Mouse (Mus musculus) MEL (cell line): ENCODE results near the gene Gm37240. TPM values are rescaled to one million over a fixed set of nuclear protein-coding genes. Genes with fewer than 3 reads are reported as not detected.

Experiments
- DNase-seq: peaks from one replicate; pipeline ENCODE4 v3.0.0; 2011; ENCODE audit warnings: low read depth, low spot score
- H3K27ac ChIP-seq: 2 replicates; pipeline ENCODE4 v1.5.1; 2012; ENCODE audit warnings: low read depth, mild to moderate bottlenecking, control low read depth, low read length, moderate library complexity; ENCODE audit not compliant: control insufficient read depth
- H3K27me3 ChIP-seq, 2 experiments: fragments of 150-350 bp in 1 of 2; sonication (generic) in 1 of 2; 2 replicates each; pipeline ENCODE4 v1.6.1; 2012; ENCODE audit warnings: low read length in 2 of 2, mild to moderate bottlenecking in 2 of 2, improper control_type of control experiment in 1 of 2, moderate library complexity in 1 of 2; ENCODE audit not compliant: insufficient read depth in 2 of 2, control insufficient read depth in 1 of 2
- H3K36me3 ChIP-seq, 2 experiments: 2 replicates each; pipeline ENCODE4 v1.6.1; 2012 to 2014; ENCODE audit warnings: low read length in 2 of 2, improper control_type of control experiment in 1 of 2, inconsistent platforms in 1 of 2, mild to moderate bottlenecking in 1 of 2; ENCODE audit not compliant: insufficient read depth in 2 of 2, control insufficient read depth in 1 of 2
- H3K4me1 ChIP-seq, 2 experiments: fragments of 150-350 bp in 1 of 2; sonication (generic) in 1 of 2; 2 replicates each; pipeline ENCODE4 v1.6.1; 2012; ENCODE audit warnings: low read length in 2 of 2, improper control_type of control experiment in 1 of 2, mild to moderate bottlenecking in 1 of 2; ENCODE audit not compliant: insufficient read depth in 2 of 2, control insufficient read depth in 1 of 2
- H3K4me3 ChIP-seq, 2 experiments: fragments of 150-350 bp in 1 of 2; sonication (generic) in 1 of 2; 2 replicates each; pipeline ENCODE4 v1.5.1; 2012; ENCODE audit warnings: low read depth in 2 of 2, low read length in 2 of 2, mild to moderate bottlenecking in 2 of 2, moderate library complexity in 2 of 2, control low read depth in 1 of 2, improper control_type of control experiment in 1 of 2; ENCODE audit not compliant: control insufficient read depth in 1 of 2, insufficient read depth in 1 of 2
- H3K79me2 ChIP-seq: 2 replicates; pipeline ENCODE4 v1.6.1; 2012; ENCODE audit warnings: mild to moderate bottlenecking, low read length, moderate library complexity; ENCODE audit not compliant: control insufficient read depth, poor library complexity, insufficient read depth
- H3K9ac ChIP-seq: 2 replicates; pipeline ENCODE4 v1.6.1; 2012; ENCODE audit warnings: low read depth, mild to moderate bottlenecking, control low read depth, low read length, moderate library complexity; ENCODE audit not compliant: control insufficient read depth, poor library complexity, severe bottlenecking
- H3K9me3 ChIP-seq: fragments of 150-350 bp; sonication (generic); replicated peaks from 2 replicates; pipeline ENCODE4 v1.6.1; 2012; ENCODE audit warnings: mild to moderate bottlenecking, low read length, improper control_type of control experiment, moderate library complexity; ENCODE audit not compliant: insufficient read depth
- BHLHE40 ChIP-seq: IDR thresholded peaks from 2 replicates; pipeline ENCODE4 v1.6.1; 2012; ENCODE audit warnings: low read depth, mild to moderate bottlenecking, inconsistent platforms, low read length, improper control_type of control experiment, borderline replicate concordance
- CHD1 ChIP-seq: IDR thresholded peaks from 2 replicates; pipeline ENCODE4 v1.6.1; 2012; ENCODE audit warnings: low read depth, mild to moderate bottlenecking, inconsistent platforms, low read length, improper control_type of control experiment
- CHD2 ChIP-seq: IDR thresholded peaks from 2 replicates; pipeline ENCODE4 v1.6.1; 2011; ENCODE audit warnings: low read length, improper control_type of control experiment
- CTCF ChIP-seq, 3 experiments: IDR thresholded peaks in 2 of 3; conservative IDR thresholded peaks in 1 of 3; 2 replicates each; pipeline ENCODE4 v1.5.1; 2011 to 2012; ENCODE audit warnings: low read length in 3 of 3, low read depth in 2 of 3, mild to moderate bottlenecking in 2 of 3, improper control_type of control experiment in 1 of 3, inconsistent platforms in 1 of 3, mixed read lengths in 1 of 3, moderate library complexity in 1 of 3; ENCODE audit not compliant: control insufficient read depth in 1 of 3, insufficient read depth in 1 of 3, poor library complexity in 1 of 3, severe bottlenecking in 1 of 3
- E2F4 ChIP-seq: IDR thresholded peaks from 2 replicates; pipeline ENCODE4 v1.6.1; 2011; ENCODE audit warnings: low read depth, low read length, improper control_type of control experiment, borderline replicate concordance
- ELF1 ChIP-seq: IDR thresholded peaks from 2 replicates; pipeline ENCODE4 v1.6.1; 2014; ENCODE audit warnings: low read depth, mild to moderate bottlenecking, inconsistent platforms, low read length, improper control_type of control experiment, moderate library complexity
- EP300 ChIP-seq, 2 experiments: IDR thresholded peaks; 2 replicates each; pipeline ENCODE4 v1.6.1; 2011; ENCODE audit warnings: improper control_type of control experiment in 2 of 2, low read length in 2 of 2, low read depth in 1 of 2, mild to moderate bottlenecking in 1 of 2
- ETS1 ChIP-seq: IDR thresholded peaks from 2 replicates; pipeline ENCODE4 v1.6.1; 2012; ENCODE audit warnings: low read depth, mild to moderate bottlenecking, inconsistent platforms, low read length, improper control_type of control experiment, moderate library complexity
- GATA1 ChIP-seq: IDR thresholded peaks from 2 replicates; pipeline ENCODE4 v1.6.1; 2011; ENCODE audit warnings: low read depth, low read length, improper control_type of control experiment
- HCFC1 ChIP-seq: IDR thresholded peaks from 2 replicates; pipeline ENCODE4 v1.6.1; 2012; ENCODE audit warnings: low read depth, mild to moderate bottlenecking, inconsistent platforms, low read length, improper control_type of control experiment, moderate library complexity
- JUND ChIP-seq: IDR thresholded peaks from 2 replicates; pipeline ENCODE4 v1.6.1; 2011; ENCODE audit warnings: low read depth, mild to moderate bottlenecking, improper control_type of control experiment, low read length
- KAT2A ChIP-seq: conservative IDR thresholded peaks from 2 replicates; pipeline ENCODE4 v1.6.1; 2012; ENCODE audit warnings: low read depth, low read length, improper control_type of control experiment, inconsistent platforms
- MAFK ChIP-seq: IDR thresholded peaks from 2 replicates; pipeline ENCODE4 v1.6.1; 2011; ENCODE audit warnings: low read depth, mild to moderate bottlenecking, low read length, improper control_type of control experiment, borderline replicate concordance
- MAX ChIP-seq: IDR thresholded peaks from 2 replicates; pipeline ENCODE4 v1.6.1; 2011; ENCODE audit warnings: low read length, improper control_type of control experiment
- MAZ ChIP-seq: IDR thresholded peaks from 2 replicates; pipeline ENCODE4 v1.6.1; 2012; ENCODE audit warnings: low read depth, mild to moderate bottlenecking, inconsistent platforms, low read length, improper control_type of control experiment
- MEF2A ChIP-seq: IDR thresholded peaks from 2 replicates; pipeline ENCODE4 v1.6.1; 2014; ENCODE audit warnings: low read depth, mild to moderate bottlenecking, inconsistent platforms, low read length, improper control_type of control experiment; ENCODE audit not compliant: poor library complexity, insufficient replicate concordance, severe bottlenecking; ENCODE audit errors: extremely low read depth
- MXI1 ChIP-seq: IDR thresholded peaks from 2 replicates; pipeline ENCODE4 v1.6.1; 2011; ENCODE audit warnings: mild to moderate bottlenecking, low read depth, low read length, improper control_type of control experiment
- NELFE ChIP-seq: IDR thresholded peaks from 2 replicates; pipeline ENCODE4 v1.6.1; 2011; ENCODE audit warnings: low read depth, low read length, improper control_type of control experiment
- NRF1 ChIP-seq: IDR thresholded peaks from 2 replicates; pipeline ENCODE4 v1.6.1; 2014; ENCODE audit warnings: low read depth, mild to moderate bottlenecking, inconsistent platforms, low read length, improper control_type of control experiment, moderate library complexity; ENCODE audit not compliant: poor library complexity, insufficient read depth, severe bottlenecking
- POLR2AphosphoS2 ChIP-seq: IDR thresholded peaks from 2 replicates; pipeline ENCODE4 v1.6.1; 2011; ENCODE audit warnings: low read length, improper control_type of control experiment
- POLR2AphosphoS5 ChIP-seq: IDR thresholded peaks from 2 replicates; pipeline ENCODE4 v1.6.1; 2012; ENCODE audit warnings: low read depth, borderline replicate concordance, mild to moderate bottlenecking, inconsistent platforms, low read length, moderate library complexity, mixed read lengths
- RAD21 ChIP-seq: IDR thresholded peaks from 2 replicates; pipeline ENCODE4 v1.6.1; 2011; ENCODE audit warnings: mild to moderate bottlenecking, low read depth, low read length, improper control_type of control experiment
- RCOR1 ChIP-seq: IDR thresholded peaks from 2 replicates; pipeline ENCODE4 v1.6.1; 2012; ENCODE audit warnings: low read depth, mild to moderate bottlenecking, inconsistent platforms, low read length, improper control_type of control experiment
- SIN3A ChIP-seq: IDR thresholded peaks from 2 replicates; pipeline ENCODE4 v1.6.1; 2012; ENCODE audit warnings: low read length, improper control_type of control experiment, inconsistent platforms
- TAL1 ChIP-seq: IDR thresholded peaks from 2 replicates; pipeline ENCODE4 v1.6.1; 2012; ENCODE audit warnings: mild to moderate bottlenecking, inconsistent platforms, low read length, moderate library complexity, mixed read lengths
- TBP ChIP-seq: IDR thresholded peaks from 2 replicates; pipeline ENCODE4 v1.8.0; 2011; ENCODE audit warnings: low read depth, low read length, improper control_type of control experiment
- TCF12 ChIP-seq: IDR thresholded peaks from 2 replicates; pipeline ENCODE4 v1.6.1; 2014; ENCODE audit warnings: low read depth, mild to moderate bottlenecking, inconsistent platforms, low read length, improper control_type of control experiment, moderate library complexity
- USF1 ChIP-seq: IDR thresholded peaks from 2 replicates; pipeline ENCODE4 v1.6.1; 2014; ENCODE audit warnings: low read depth, mild to moderate bottlenecking, inconsistent platforms, low read length, improper control_type of control experiment, moderate library complexity
- USF2 ChIP-seq, 2 experiments: IDR thresholded peaks; 2 replicates each; pipeline ENCODE4 v1.6.1; 2011 to 2012; ENCODE audit warnings: improper control_type of control experiment in 2 of 2, low read length in 2 of 2, borderline replicate concordance in 1 of 2, inconsistent platforms in 1 of 2, low read depth in 1 of 2, mild to moderate bottlenecking in 1 of 2; ENCODE audit not compliant: insufficient read depth in 1 of 2
- ZC3H11A ChIP-seq: IDR thresholded peaks from 2 replicates; pipeline ENCODE4 v1.6.1; 2012; ENCODE audit warnings: low read depth, mild to moderate bottlenecking, inconsistent platforms, low read length, improper control_type of control experiment
- ZKSCAN1 ChIP-seq: IDR thresholded peaks from 2 replicates; pipeline ENCODE4 v1.6.1; 2012; ENCODE audit warnings: low read depth, mild to moderate bottlenecking, inconsistent platforms, low read length, improper control_type of control experiment, moderate library complexity
- polyA plus RNA-seq, 2 experiments: library from polyadenylated mRNA; stranded (reverse) in 1 of 2; unstranded in 1 of 2; fragments of >175 nt in 1 of 2; fragments of >200 nt in 1 of 2; gene quantifications; 2 replicates each; pipeline versions ENCODE4 v1.2.1 to v1.2.4; 2012; ENCODE audit warnings: low replicate concordance in 2 of 2, low read depth in 1 of 2; ENCODE audit not compliant: insufficient read length in 2 of 2, insufficient read depth in 1 of 2, missing spikeins in 1 of 2
- total RNA-seq: library from RNA; depleted of rRNA; stranded (reverse); fragments of 300-350 nt; gene quantifications from 2 replicates; pipeline ENCODE4 v1.2.3, GENCODE M21; 2012

Gene Gm37240
- total and polyA plus RNA-seq, 3 experiments, result 0.04 TPM; not detected in 2

DNA sequence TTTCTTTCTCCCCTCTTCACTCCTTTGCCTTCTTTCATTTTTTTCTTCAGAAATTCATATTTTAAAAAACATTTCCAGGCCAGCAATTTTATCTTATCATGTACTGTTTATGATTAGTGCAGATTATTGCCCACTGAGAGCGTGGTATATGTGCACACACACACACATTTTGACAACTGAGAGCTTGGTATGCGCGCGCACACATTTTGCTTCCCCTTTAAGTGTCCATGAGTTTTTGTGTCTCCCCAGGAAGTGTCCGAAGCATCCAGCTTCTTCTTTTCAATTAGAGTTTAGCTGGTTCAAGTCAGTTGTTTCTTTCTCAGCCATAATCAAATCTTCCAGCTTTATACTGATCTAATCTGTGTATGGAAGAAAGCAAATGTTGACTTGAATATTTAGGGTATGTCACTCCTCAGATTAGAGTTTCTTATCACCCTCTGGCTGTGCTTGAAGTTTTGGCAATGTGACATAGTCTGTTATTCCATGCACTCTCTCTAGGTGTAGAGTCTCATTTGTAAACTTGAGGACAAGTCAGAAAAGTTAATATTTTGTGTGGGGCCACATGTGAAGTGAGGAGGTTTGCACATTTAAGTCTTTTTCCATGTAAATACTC is 294.6 kb downstream of the Gm37240 start (continued):
- TF ChIP-seq NRF1, result no peak
- TF ChIP-seq POLR2AphosphoS5, result no peak
- no peak for TF ChIP-seq BHLHE40
- TF ChIP-seq RAD21, result no peak
- TF ChIP-seq JUND, result no peak
- TF ChIP-seq TBP, result no peak
- no peak for TF ChIP-seq USF1
- TF ChIP-seq NELFE, result no peak
- 0 out of 2 replicates have a peak, but pooled peaks have one; percentile 25 for TF ChIP-seq TCF12
- TF ChIP-seq MXI1, result peak; percentile 52; the same call in 1 of the 2 replicates
- no peak for TF ChIP-seq MAFK
- TF ChIP-seq MAZ, result no peak
- TF ChIP-seq CHD2, result no peak
- TF ChIP-seq ELF1, result no peak
- TF ChIP-seq E2F4, result no peak
- no peak for TF ChIP-seq KAT2A
- no peak for TF ChIP-seq MEF2A
- TF ChIP-seq USF2 (IDR thresholded peaks at IDR 0.05; ENCODE audit: borderline replicate concordance in 1 of 2, insufficient read depth in 1 of 2, low read depth in 1 of 2, low read length in 2 of 2), result no peak
- no peak for TF ChIP-seq ZC3H11A
- TF ChIP-seq HCFC1, result no peak
- TF ChIP-seq RCOR1, result peak; percentile 75
- no peak for TF ChIP-seq POLR2AphosphoS2
- TF ChIP-seq CTCF (IDR thresholded peaks at IDR 0.05 in 2 of 3, conservative IDR thresholded peaks at IDR 0.05 in 1 of 3; ENCODE audit: control insufficient read depth in 1 of 3, insufficient read depth in 1 of 3, low read depth in 2 of 3, low read length in 3 of 3, poor library complexity in 1 of 3, severe bottlenecking in 1 of 3), result no peak
- TF ChIP-seq MAX, result no peak

DNA sequence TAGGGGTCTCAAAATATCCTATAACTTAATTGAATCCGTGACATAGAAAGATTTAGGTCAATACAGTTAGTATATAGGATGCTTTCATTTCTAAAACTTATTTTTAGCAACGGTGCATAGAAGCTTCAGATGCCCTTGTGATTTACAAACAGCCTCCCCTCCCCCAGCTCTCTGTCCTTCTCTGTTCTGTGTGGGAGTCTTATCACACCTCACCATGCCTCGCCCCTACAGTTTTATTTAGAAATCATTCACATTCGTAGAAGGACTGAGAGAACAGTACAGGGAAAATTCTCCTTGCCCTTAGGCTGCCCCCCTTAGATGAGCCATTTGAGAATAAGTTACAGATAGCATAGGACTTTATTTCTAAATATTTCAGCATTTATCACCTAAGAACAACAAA is 295.3 kb downstream of the Gm37240 start:
- Histone ChIP-seq H3K79me2 (no peaks in the 10 kb centered on the region), H3K9me3 (no peaks in the 10 kb centered on the region), H3K27ac (no peak overlapping the region), H3K4me3 (no peak overlapping the region), H3K27me3 (no peaks in the 10 kb centered on the region), H3K4me1 (peaks cover 4 to 15% of the 10 kb centered on the region in 2 experiments; a peak in 3 of 4 replicates), H3K36me3 (peaks cover 0 to 23% of the 10 kb centered on the region in 2 experiments; a peak in 2 of 4 replicates), H3K9ac (no peak overlapping the region; the same call in 1 of the 2 replicates)
- peak; percentile 76 for TF ChIP-seq TAL1
- TF ChIP-seq ETS1, result peak; percentile 52
- no peak for TF ChIP-seq ZKSCAN1
- peak; percentile 81 for TF ChIP-seq GATA1
- peak; percentile 69; the same call in 1 of the 2 replicates for TF ChIP-seq MEF2A
- TF ChIP-seq USF2 (IDR thresholded peaks at IDR 0.05; ENCODE audit: borderline replicate concordance in 1 of 2, insufficient read depth in 1 of 2, low read depth in 1 of 2, low read length in 2 of 2), result no peak
- TF ChIP-seq CHD1, result no peak
- TF ChIP-seq MAFK, result 0 out of 2 replicates have a peak, but pooled peaks have one; percentile 23
- TF ChIP-seq RCOR1, result peak; percentile 82
- TF ChIP-seq NELFE, result no peak
- no peak for TF ChIP-seq NRF1
- peak; percentile 78 to 87 for TF ChIP-seq EP300 (IDR thresholded peaks at IDR 0.05; ENCODE audit: low read depth in 1 of 2, low read length in 2 of 2)
- TF ChIP-seq SIN3A, result 0 out of 2 replicates have a peak, but pooled peaks have one; percentile 8
- TF ChIP-seq CHD2, result peak; percentile 52
- 0 out of 2 replicates have a peak, but pooled peaks have one; percentile 24 for TF ChIP-seq BHLHE40
- peak; percentile 77 for TF ChIP-seq TCF12
- DNase-seq, result peak; percentile 75
